Mouse (Mus musculus) CH12.LX (cell line): ENCODE measurements around the gene Gtf2h4. TPM values are rescaled to one million over a fixed set of nuclear protein-coding genes. Genes with fewer than 3 reads are reported as not detected.

ENCODE experiments used
- DNase-seq: peaks from one replicate; pipeline ENCODE4 v3.0.0-alpha.2; 2013; ENCODE audit errors: extremely low read depth
- H3K27ac ChIP-seq: 2 replicates; pipeline ENCODE4 v1.5.1; 2012; ENCODE audit warnings: low read depth, mild to moderate bottlenecking, control low read depth, moderate library complexity; ENCODE audit not compliant: insufficient read depth
- H3K27me3 ChIP-seq: replicated peaks from 2 replicates; pipeline ENCODE3; 2012; ENCODE audit warnings: inconsistent platforms
- H3K36me3 ChIP-seq, 2 experiments: replicated peaks in 1 of 2; 2 replicates each; pipeline versions ENCODE3 to v1.6.1; 2012; ENCODE audit warnings: inconsistent platforms in 1 of 2, low read length in 1 of 2, mild to moderate bottlenecking in 1 of 2, mixed read lengths in 1 of 2, moderate library complexity in 1 of 2; ENCODE audit not compliant: control insufficient read depth in 1 of 2, insufficient read depth in 1 of 2
- H3K4me1 ChIP-seq, 2 experiments: 2 replicates each; pipeline ENCODE4 v1.6.1; 2012; ENCODE audit warnings: inconsistent platforms in 1 of 2, moderate library complexity in 1 of 2; ENCODE audit not compliant: insufficient read depth in 2 of 2, control insufficient read depth in 1 of 2
- H3K4me2 ChIP-seq: 2 replicates; pipeline ENCODE4 v1.6.1; 2012; ENCODE audit warnings: low read depth, mild to moderate bottlenecking, control low read depth; ENCODE audit not compliant: poor library complexity, insufficient read depth, severe bottlenecking
- H3K4me3 ChIP-seq, 3 experiments: fragments of 150-350 bp in 1 of 3; sonication (generic) in 1 of 3; replicated peaks in 1 of 3; 2 replicates each; pipeline versions ENCODE3 to v1.5.1; 2011 to 2012; ENCODE audit warnings: low read depth in 2 of 3, low read length in 2 of 3, mild to moderate bottlenecking in 2 of 3, moderate library complexity in 2 of 3, control low read depth in 1 of 3, improper control_type of control experiment in 1 of 3, inconsistent platforms in 1 of 3, mixed read lengths in 1 of 3; ENCODE audit not compliant: poor library complexity in 1 of 3
- H3K79me2 ChIP-seq: replicated peaks from 2 replicates; pipeline ENCODE4 v1.6.1; 2012; ENCODE audit warnings: mild to moderate bottlenecking, moderate library complexity; ENCODE audit not compliant: control insufficient read depth, poor library complexity, insufficient read depth, severe bottlenecking; ENCODE audit errors: extremely low read depth
- H3K9ac ChIP-seq: 2 replicates; pipeline ENCODE4 v1.6.1; 2012; ENCODE audit warnings: low read depth, mild to moderate bottlenecking, control low read depth, moderate library complexity; ENCODE audit not compliant: insufficient read depth
- H3K9me3 ChIP-seq: replicated peaks from 2 replicates; pipeline ENCODE3; 2012; ENCODE audit warnings: low read length, inconsistent platforms, mixed read lengths
- BHLHE40 ChIP-seq: IDR thresholded peaks from 2 replicates; pipeline ENCODE4 v1.6.1; 2011; ENCODE audit warnings: mild to moderate bottlenecking, low read depth, low read length, improper control_type of control experiment
- CHD2 ChIP-seq: IDR thresholded peaks from 2 replicates; pipeline ENCODE4 v1.6.1; 2011; ENCODE audit warnings: low read length, improper control_type of control experiment
- E2F4 ChIP-seq: IDR thresholded peaks from 2 replicates; pipeline ENCODE4 v1.6.1; 2011; ENCODE audit warnings: low read depth, low read length, improper control_type of control experiment; ENCODE audit not compliant: insufficient replicate concordance
- ELF1 ChIP-seq: IDR thresholded peaks from 2 replicates; pipeline ENCODE4 v1.6.1; 2014; ENCODE audit warnings: low read depth, mild to moderate bottlenecking, inconsistent platforms, low read length, improper control_type of control experiment
- EP300 ChIP-seq: IDR thresholded peaks from 2 replicates; pipeline ENCODE4 v1.6.1; 2011; ENCODE audit warnings: low read length, improper control_type of control experiment
- JUN ChIP-seq: IDR thresholded peaks from 2 replicates; pipeline ENCODE4 v1.6.1; 2011; ENCODE audit warnings: low read depth, mild to moderate bottlenecking, low read length, improper control_type of control experiment, moderate library complexity; ENCODE audit not compliant: insufficient read depth
- MAX ChIP-seq: IDR thresholded peaks from 2 replicates; pipeline ENCODE4 v1.6.1; 2011; ENCODE audit warnings: low read length, improper control_type of control experiment
- MAZ ChIP-seq: IDR thresholded peaks from 2 replicates; pipeline ENCODE4 v1.6.1; 2012; ENCODE audit warnings: low read depth, mild to moderate bottlenecking, inconsistent platforms, low read length, improper control_type of control experiment, moderate library complexity
- MXI1 ChIP-seq: IDR thresholded peaks from 2 replicates; pipeline ENCODE4 v1.6.1; 2011; ENCODE audit warnings: mild to moderate bottlenecking, low read depth, low read length, improper control_type of control experiment
- MYC ChIP-seq: IDR thresholded peaks from 2 replicates; pipeline ENCODE4 v1.6.1; 2011; ENCODE audit warnings: low read depth, mild to moderate bottlenecking, improper control_type of control experiment, low read length
- NELFE ChIP-seq: IDR thresholded peaks from 2 replicates; pipeline ENCODE4 v1.6.1; 2011; ENCODE audit warnings: low read depth, low read length, improper control_type of control experiment
- NRF1 ChIP-seq: IDR thresholded peaks from 2 replicates; pipeline ENCODE4 v1.6.1; 2014; ENCODE audit warnings: low read depth, mild to moderate bottlenecking, inconsistent platforms, low read length, improper control_type of control experiment, moderate library complexity
- POLR2A ChIP-seq: IDR thresholded peaks from 2 replicates; pipeline ENCODE4 v1.6.1; 2011; ENCODE audit warnings: low read depth, mild to moderate bottlenecking, improper control_type of control experiment, low read length
- RAD21 ChIP-seq: IDR thresholded peaks from 2 replicates; pipeline ENCODE4 v1.6.1; 2011; ENCODE audit warnings: low read depth, mild to moderate bottlenecking, low read length, improper control_type of control experiment, moderate library complexity
- RCOR1 ChIP-seq: conservative IDR thresholded peaks from 2 replicates; pipeline ENCODE4 v1.6.1; 2012; ENCODE audit warnings: low read depth, mild to moderate bottlenecking, inconsistent platforms, low read length, improper control_type of control experiment
- SIN3A ChIP-seq: IDR thresholded peaks from 2 replicates; pipeline ENCODE4 v1.6.1; 2012; ENCODE audit warnings: low read length, improper control_type of control experiment, inconsistent platforms
- TBP ChIP-seq: conservative IDR thresholded peaks from 2 replicates; pipeline ENCODE4 v1.6.1; 2011; ENCODE audit warnings: low read depth, low read length, improper control_type of control experiment
- TCF12 ChIP-seq: IDR thresholded peaks from 2 replicates; pipeline ENCODE4 v1.6.1; 2014; ENCODE audit warnings: low read depth, mild to moderate bottlenecking, inconsistent platforms, low read length, improper control_type of control experiment
- UBTF ChIP-seq: IDR thresholded peaks from 2 replicates; pipeline ENCODE4 v1.6.1; 2012; ENCODE audit warnings: low read depth, mild to moderate bottlenecking, inconsistent platforms, low read length, improper control_type of control experiment, moderate library complexity
- USF1 ChIP-seq: IDR thresholded peaks from 2 replicates; pipeline ENCODE4 v1.6.1; 2014; ENCODE audit warnings: low read depth, mild to moderate bottlenecking, inconsistent platforms, low read length, improper control_type of control experiment
- USF2 ChIP-seq: conservative IDR thresholded peaks from 2 replicates; pipeline ENCODE4 v1.6.1; 2011; ENCODE audit warnings: low read depth, low read length, improper control_type of control experiment
- ZC3H11A ChIP-seq: IDR thresholded peaks from 2 replicates; pipeline ENCODE4 v1.6.1; 2012; ENCODE audit warnings: low read depth, mild to moderate bottlenecking, inconsistent platforms, low read length, improper control_type of control experiment
- ZKSCAN1 ChIP-seq: IDR thresholded peaks from 2 replicates; pipeline ENCODE4 v1.6.1; 2012; ENCODE audit warnings: low read depth, inconsistent platforms, low read length, improper control_type of control experiment, borderline replicate concordance
- ZNF384 ChIP-seq: IDR thresholded peaks from 2 replicates; pipeline ENCODE4 v1.6.1; 2012; ENCODE audit warnings: low read depth, low read length, improper control_type of control experiment, inconsistent platforms
- dilution Hi-C: fragments of 300-500 bp; cut with MboI; formaldehyde crosslinking; loops from 2 replicates; pipeline ENCODE4 v1.14.3; 2020; ENCODE audit warnings: low sequenced_read_pairs; ENCODE audit not compliant: extremely low pct_unique_long_range_greater_than_20kb, extremely low pct_ligation_motif_present
- in situ Hi-C: fragments of 300-500 bp; cut with MboI; formaldehyde crosslinking; loops from 3 replicates; pipeline ENCODE4 v1.14.3; 2019; ENCODE audit warnings: low sequenced_read_pairs, low pct_ligation_motif_present, low pct_unique_long_range_greater_than_20kb, mixed read lengths
- polyA plus RNA-seq: library from polyadenylated mRNA; unstranded; fragments of >175 nt; gene quantifications from 2 replicates; pipeline ENCODE4 v1.2.1, GENCODE M21; 2012; ENCODE audit warnings: low read depth; ENCODE audit not compliant: insufficient read length
- total RNA-seq, 2 experiments: library from RNA; depleted of rRNA; stranded (reverse); fragments of 300-350 nt in 1 of 2; fragments of >200 nt in 1 of 2; gene quantifications; 2 replicates each; pipeline ENCODE4 v1.2.3; 2012 to 2014

Gtf2h4 gene
- total and polyA plus RNA-seq, 3 experiments = 40.0 to 55.7 (median 40.7) TPM

DNA sequence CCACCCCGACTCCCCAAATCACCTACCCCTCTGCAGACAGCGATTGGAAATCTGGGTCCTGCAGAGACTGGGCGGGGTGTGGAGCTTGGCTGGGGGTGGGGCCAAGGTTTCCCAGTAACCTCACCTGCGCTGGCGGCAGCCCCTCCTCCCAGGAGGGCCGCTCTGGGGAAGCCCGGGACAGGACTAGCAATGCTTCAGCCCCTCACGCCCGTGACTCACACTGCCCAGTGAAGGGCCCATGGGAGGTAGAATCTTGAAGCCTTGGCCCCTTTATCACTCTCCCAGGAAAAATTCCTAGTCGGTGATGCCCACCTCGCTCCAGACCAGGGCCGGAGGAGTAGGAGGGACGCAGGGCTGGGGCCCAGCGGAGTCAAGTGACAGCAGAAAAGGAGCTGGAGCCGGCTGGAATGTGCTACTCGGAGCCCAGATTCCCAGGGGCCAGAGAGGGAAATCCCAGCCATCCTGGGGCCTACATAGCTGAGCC lies 28.5 kb upstream of the Gtf2h4 start:
- peaks cover 5 to 43% of the 10 kb centered on the region in 2 experiments; a peak in 3 of 4 replicates for H3K4me1 ChIP-seq
- H3K4me2 ChIP-seq = no peak overlapping the region
- H3K4me3 ChIP-seq = no peak overlapping the region
- no peak overlapping the region for H3K27ac ChIP-seq
- peaks cover 72% of the 10 kb centered on the region for H3K27me3 ChIP-seq
- H3K9me3 ChIP-seq = no peaks in the 10 kb centered on the region
- no peak overlapping the region for H3K9ac ChIP-seq
- no peak for TF ChIP-seq EP300
- TF ChIP-seq BHLHE40 = no peak
- no peak for TF ChIP-seq NRF1
- no peak for TF ChIP-seq USF2
- TF ChIP-seq RAD21 = no peak
- no peak for TF ChIP-seq NELFE
- TF ChIP-seq UBTF = no peak
- TF ChIP-seq SIN3A = no peak
- TF ChIP-seq MAX = no peak
- in situ Hi-C loops = no loop called here
- DNase-seq = no peak
- dilution Hi-C loops = no loop called here
- no peaks in the 10 kb centered on the region for H3K79me2 ChIP-seq
- no peaks in the 10 kb centered on the region for H3K36me3 ChIP-seq

DNA sequence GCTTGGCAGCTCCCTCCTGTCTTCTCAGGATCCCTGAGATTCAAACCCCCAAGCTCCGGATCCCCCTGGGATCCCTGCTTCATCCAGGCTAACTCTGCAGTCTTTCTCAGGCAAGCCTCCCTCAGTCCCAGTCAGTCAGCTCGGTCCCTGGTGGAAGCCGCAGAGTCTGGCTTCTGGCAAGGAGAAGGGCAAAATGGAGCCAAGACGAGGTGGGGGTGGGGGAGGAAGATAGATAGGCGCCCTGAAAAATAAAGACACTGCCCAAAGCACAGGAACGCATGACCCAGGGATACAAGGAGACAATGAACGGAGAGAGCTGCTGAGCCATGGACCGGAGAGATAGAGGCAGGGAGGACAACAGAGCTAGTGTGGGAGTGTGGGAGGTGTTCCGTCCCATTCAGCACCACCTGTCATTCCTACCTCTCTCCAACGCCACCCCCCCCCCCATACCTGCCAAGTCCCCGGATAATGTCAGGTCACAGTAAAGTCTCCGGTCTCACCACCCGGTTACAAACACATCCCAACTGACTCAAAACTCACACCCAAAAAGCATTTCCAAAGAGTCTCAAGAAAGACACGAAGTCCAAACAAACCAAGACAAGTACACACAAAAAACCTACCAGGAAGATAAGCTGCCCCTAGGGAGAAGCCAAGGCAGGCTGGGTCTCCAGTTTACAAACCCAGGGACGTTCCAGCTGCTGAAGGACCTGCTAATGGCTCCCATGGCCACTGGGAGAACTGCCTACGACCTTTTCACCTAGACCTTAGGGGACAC lies 27.9 kb upstream of the Gtf2h4 start:
- peaks cover 76% of the 10 kb centered on the region for H3K27me3 ChIP-seq
- no peak overlapping the region for H3K27ac ChIP-seq
- no peak overlapping the region for H3K4me3 ChIP-seq
- in situ Hi-C loops (no loop called here), dilution Hi-C loops (no loop called here)
- no peak overlapping the region for H3K9ac ChIP-seq
- no peak for TF ChIP-seq MXI1
- TF ChIP-seq TBP = no peak
- H3K9me3 ChIP-seq = no peaks in the 10 kb centered on the region
- peak overlapping the region; percentile 84; the same call in 1 of the 2 replicates for H3K4me2 ChIP-seq
- no peaks in the 10 kb centered on the region for H3K79me2 ChIP-seq
- DNase-seq = no peak
- no peaks in the 10 kb centered on the region for H3K36me3 ChIP-seq
- H3K4me1 ChIP-seq = peaks cover 5 to 43% of the 10 kb centered on the region in 2 experiments; a peak in 3 of 4 replicates

- DNase-seq = no peak
- H3K4me2 ChIP-seq = peak overlapping the region; percentile 84
- no peaks in the 10 kb centered on the region for H3K36me3 ChIP-seq
- no peaks in the 10 kb centered on the region for H3K79me2 ChIP-seq
- peak overlapping the region; percentile 49 to 60 (median 52) for H3K4me3 ChIP-seq
- H3K9ac ChIP-seq = peak overlapping the region; percentile 67
- in situ Hi-C loops (no loop called here), dilution Hi-C loops (no loop called here)
- peaks cover 79% of the 10 kb centered on the region for H3K27me3 ChIP-seq
- H3K9me3 ChIP-seq = peaks cover 3% of the 10 kb centered on the region
- no peak overlapping the region for H3K27ac ChIP-seq
- peaks cover 5 to 43% of the 10 kb centered on the region in 2 experiments; a peak in 3 of 4 replicates for H3K4me1 ChIP-seq
- TF ChIP-seq MYC (no peak), JUN (no peak), USF1 (no peak), ELF1 (peak; percentile 8; the same call in 1 of the 2 replicates), POLR2A (peak; percentile 38; the same call in 1 of the 2 replicates), MAX (no peak), MAZ (0 out of 2 replicates have a peak, but pooled peaks have one; percentile 22), ZC3H11A (no peak), BHLHE40 (no peak), RCOR1 (no peak), MXI1 (no peak), CHD2 (peak; percentile 50), ZKSCAN1 (no peak), E2F4 (no peak), TCF12 (no peak), ZNF384 (no peak)
Measured at GRCm38 (mm10) chr17:35700371-35700961, 26.9 kb upstream of the Gtf2h4 start.
